Mouse (Mus musculus): ENCODE measurements around the gene Zfp398. TPM values are rescaled to one million over a fixed set of nuclear protein-coding genes. Genes with fewer than 3 reads are reported as not detected.

The Zfp398 gene
- polyA plus RNA-seq (2012; ENCODE audit: insufficient read depth, insufficient read length, low replicate concordance, missing spikeins): not detected in 2 replicates

GRCm38 (mm10) chr6:47835482-47835983 lies at the start of gene Zfp398:
Gene Zfp398 (plus strand): TSS chr6:47835661.
- Histone ChIP-seq H3K4me3 (ENCODE audit: insufficient read depth, low read depth, low read length) (peak within 1 kb of the TSS; percentile 98), H3K4me1 (ENCODE audit: control insufficient read depth, insufficient read depth, low read length) (peaks cover 5% of the 10 kb centered on the region), H3K27ac (ENCODE audit: insufficient read depth, low read depth, low read length) (peak within 1 kb of the TSS; percentile 93)
- WGBS: under 1% methylated on average over 52 of the region's 52 CpGs
- TF ChIP-seq CTCF (IDR thresholded peaks at IDR 0.05; ENCODE audit: insufficient read depth, low read depth, low read length) (peak; percentile 93), POLR2A (IDR thresholded peaks at IDR 0.05; ENCODE audit: insufficient read depth, low read depth, low read length) (peak; percentile 61)

GRCm38 (mm10) chr6:47787941-47788736 lies 47.3 kb upstream of the Zfp398 start:
- H3K4me1 ChIP-seq (ENCODE audit: control insufficient read depth, insufficient read depth, low read length): no peaks in the 10 kb centered on the region
- peak overlapping the region; percentile 89 for H3K27ac ChIP-seq (ENCODE audit: insufficient read depth, low read depth, low read length)
- peak overlapping the region; percentile 75 for H3K4me3 ChIP-seq (ENCODE audit: insufficient read depth, low read depth, low read length)
- no peak for TF ChIP-seq CTCF (IDR thresholded peaks at IDR 0.05; ENCODE audit: insufficient read depth, low read depth, low read length)
- TF ChIP-seq POLR2A (IDR thresholded peaks at IDR 0.05; ENCODE audit: insufficient read depth, low read depth, low read length): peak; percentile 73
- WGBS: 2% methylated on average over 18 of the region's 18 CpGs

GRCm38 (mm10) chr6:47788821-47789220 lies 46.6 kb upstream of the Zfp398 start:
- Histone ChIP-seq H3K27ac (ENCODE audit: insufficient read depth, low read depth, low read length) (peak overlapping the region; percentile 89; the same call in 1 of the 2 replicates), H3K4me1 (ENCODE audit: control insufficient read depth, insufficient read depth, low read length) (no peaks in the 10 kb centered on the region), H3K4me3 (ENCODE audit: insufficient read depth, low read depth, low read length) (peak overlapping the region; percentile 75)
- TF ChIP-seq POLR2A (IDR thresholded peaks at IDR 0.05; ENCODE audit: insufficient read depth, low read depth, low read length): no peak
- no peak for TF ChIP-seq CTCF (IDR thresholded peaks at IDR 0.05; ENCODE audit: insufficient read depth, low read depth, low read length)
- 23% methylated on average over 3 of the region's 3 CpGs for WGBS

GRCm38 (mm10) chr6:47790745-47791144 lies 44.7 kb upstream of the Zfp398 start:
- no peak for TF ChIP-seq POLR2A (IDR thresholded peaks at IDR 0.05; ENCODE audit: insufficient read depth, low read depth, low read length)
- TF ChIP-seq CTCF (IDR thresholded peaks at IDR 0.05; ENCODE audit: insufficient read depth, low read depth, low read length): no peak
- Histone ChIP-seq H3K4me3 (ENCODE audit: insufficient read depth, low read depth, low read length) (no peak overlapping the region), H3K4me1 (ENCODE audit: control insufficient read depth, insufficient read depth, low read length) (no peaks in the 10 kb centered on the region), H3K27ac (ENCODE audit: insufficient read depth, low read depth, low read length) (no peak overlapping the region)
- WGBS: 72% methylated on average over 2 of the region's 2 CpGs

- Histone ChIP-seq H3K4me1 (ENCODE audit: control insufficient read depth, insufficient read depth, low read length) (no peaks in the 10 kb centered on the region), H3K4me3 (ENCODE audit: insufficient read depth, low read depth, low read length) (no peak overlapping the region), H3K27ac (ENCODE audit: insufficient read depth, low read depth, low read length) (no peak overlapping the region)
- WGBS: 92% methylated on average over 2 of the region's 2 CpGs
- no peak for TF ChIP-seq POLR2A (IDR thresholded peaks at IDR 0.05; ENCODE audit: insufficient read depth, low read depth, low read length)
- TF ChIP-seq CTCF (IDR thresholded peaks at IDR 0.05; ENCODE audit: insufficient read depth, low read depth, low read length): no peak
Observed at GRCm38 (mm10) chr6:47792533-47792932, 42.9 kb upstream of the Zfp398 start.

GRCm38 (mm10) chr6:47793284-47793683 lies 42.2 kb upstream of the Zfp398 start:
- 70% methylated on average over 5 of the region's 5 CpGs for WGBS

GRCm38 (mm10) chr6:47794106-47794830 lies 41.2 kb upstream of the Zfp398 start:
- TF ChIP-seq POLR2A (IDR thresholded peaks at IDR 0.05; ENCODE audit: insufficient read depth, low read depth, low read length) (no peak), CTCF (IDR thresholded peaks at IDR 0.05; ENCODE audit: insufficient read depth, low read depth, low read length) (no peak)
- Histone ChIP-seq H3K4me3 (ENCODE audit: insufficient read depth, low read depth, low read length) (no peak overlapping the region), H3K27ac (ENCODE audit: insufficient read depth, low read depth, low read length) (no peak overlapping the region), H3K4me1 (ENCODE audit: control insufficient read depth, insufficient read depth, low read length) (no peaks in the 10 kb centered on the region)
- WGBS: 36% methylated on average over 10 of the region's 10 CpGs

More at GRCm38 (mm10) chr6:47793284-47793683, 42.2 kb upstream of the Zfp398 start:
- TF ChIP-seq POLR2A (IDR thresholded peaks at IDR 0.05; ENCODE audit: insufficient read depth, low read depth, low read length) (no peak), CTCF (IDR thresholded peaks at IDR 0.05; ENCODE audit: insufficient read depth, low read depth, low read length) (no peak)
- H3K4me3 ChIP-seq (ENCODE audit: insufficient read depth, low read depth, low read length): no peak overlapping the region
- H3K27ac ChIP-seq (ENCODE audit: insufficient read depth, low read depth, low read length): no peak overlapping the region
- H3K4me1 ChIP-seq (ENCODE audit: control insufficient read depth, insufficient read depth, low read length): no peaks in the 10 kb centered on the region

- no peak overlapping the region for H3K27ac ChIP-seq (ENCODE audit: insufficient read depth, low read depth, low read length)
- no peaks in the 10 kb centered on the region for H3K4me1 ChIP-seq (ENCODE audit: control insufficient read depth, insufficient read depth, low read length)
- no peak overlapping the region for H3K4me3 ChIP-seq (ENCODE audit: insufficient read depth, low read depth, low read length)
- WGBS: 27% methylated on average over 6 of the region's 6 CpGs
- TF ChIP-seq POLR2A (IDR thresholded peaks at IDR 0.05; ENCODE audit: insufficient read depth, low read depth, low read length) (no peak), CTCF (IDR thresholded peaks at IDR 0.05; ENCODE audit: insufficient read depth, low read depth, low read length) (no peak)
Observed at GRCm38 (mm10) chr6:47799079-47799478, 36.4 kb upstream of the Zfp398 start.

- TF ChIP-seq CTCF (IDR thresholded peaks at IDR 0.05; ENCODE audit: insufficient read depth, low read depth, low read length) (no peak), POLR2A (IDR thresholded peaks at IDR 0.05; ENCODE audit: insufficient read depth, low read depth, low read length) (no peak)
- Histone ChIP-seq H3K4me3 (ENCODE audit: insufficient read depth, low read depth, low read length) (no peak overlapping the region), H3K27ac (ENCODE audit: insufficient read depth, low read depth, low read length) (no peak overlapping the region), H3K4me1 (ENCODE audit: control insufficient read depth, insufficient read depth, low read length) (no peaks in the 10 kb centered on the region)
- whole genome bisulfite sequencing: 49% methylated on average over 2 of the region's 2 CpGs
Observed at GRCm38 (mm10) chr6:47805520-47805919, 29.9 kb upstream of the Zfp398 start.

Data from olfactory bulb, adult 2 months (tissue).